Mouse (Mus musculus) heart, adult 18-20 months (tissue): ENCODE results near the gene Rassf6. TPM values are rescaled to one million over a fixed set of nuclear protein-coding genes. Genes with fewer than 3 reads are reported as not detected.

Experiments
- DNase-seq, 2 experiments: peaks; one replicate each; pipeline ENCODE4 v3.0.0; 2021 to 2022; ENCODE audit warnings: mixed read lengths in 1 of 2
- long read RNA-seq, 2 experiments: library from polyadenylated mRNA; stranded (forward); transcript quantifications; one replicate each; pipeline ENCODE4 v2.0.0; 2021
- total RNA-seq, 2 experiments: library from RNA; stranded (reverse); gene quantifications; 2 replicates each; pipeline ENCODE4 v1.2.3; 2021

The Rassf6 gene
- total RNA-seq = under 1 TPM in 1 of 2 experiments, not detected in 1; 0.87 TPM
- long read RNA-seq, experiment 1 = 0 reads
- long read RNA-seq, experiment 2 = 0 reads

DNA sequence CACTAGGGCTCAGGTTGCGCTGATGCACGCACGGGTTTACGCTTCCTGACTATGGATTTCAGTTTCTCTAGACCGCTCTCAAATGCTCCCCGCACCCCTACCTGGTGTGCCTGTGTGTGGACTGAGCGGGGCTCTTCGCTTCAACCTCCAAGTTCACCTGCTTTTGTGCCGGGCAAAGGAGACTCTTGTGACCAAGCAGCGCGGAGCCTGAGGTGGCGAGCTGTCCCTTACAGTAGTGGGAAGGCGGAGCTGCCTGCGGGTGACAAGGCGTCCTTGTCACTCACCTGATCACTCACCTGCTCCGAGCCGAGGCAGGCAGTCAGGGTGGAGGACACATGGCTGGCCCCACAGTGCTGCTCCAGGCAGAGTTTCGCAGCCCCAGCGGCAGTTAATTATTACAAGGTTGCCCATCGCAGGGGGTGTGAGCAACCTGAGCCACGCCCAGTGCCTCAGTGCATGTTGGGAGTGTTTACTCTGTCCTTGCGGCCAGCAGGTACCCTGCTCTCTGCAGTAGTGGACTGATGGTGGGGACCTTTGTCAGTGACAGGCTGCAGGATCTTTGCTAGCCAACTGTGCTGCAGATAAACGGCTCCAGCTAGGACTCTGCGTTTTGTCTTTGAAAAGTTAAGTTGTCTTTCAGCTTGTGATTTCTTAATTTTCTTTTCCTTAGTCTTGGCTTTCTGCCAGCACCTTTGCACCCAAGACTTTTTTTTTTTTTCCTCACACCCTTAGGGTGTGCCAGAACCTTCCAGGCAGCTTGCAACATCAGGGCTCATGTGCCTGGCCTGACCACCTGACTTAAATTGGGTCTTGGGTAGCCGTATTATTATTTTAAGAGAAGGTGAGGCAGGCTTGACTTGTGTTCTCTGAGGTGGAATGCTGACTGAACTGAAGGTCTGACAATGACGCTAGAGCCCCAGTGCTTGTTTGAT, at the start of gene Rassf6:
Gene Rassf6, minus strand, starts transcription at position 372 of the 932 bp plus-strand sequence.
- peak in 1 of 2 experiments; percentile 4 for DNase-seq

DNA sequence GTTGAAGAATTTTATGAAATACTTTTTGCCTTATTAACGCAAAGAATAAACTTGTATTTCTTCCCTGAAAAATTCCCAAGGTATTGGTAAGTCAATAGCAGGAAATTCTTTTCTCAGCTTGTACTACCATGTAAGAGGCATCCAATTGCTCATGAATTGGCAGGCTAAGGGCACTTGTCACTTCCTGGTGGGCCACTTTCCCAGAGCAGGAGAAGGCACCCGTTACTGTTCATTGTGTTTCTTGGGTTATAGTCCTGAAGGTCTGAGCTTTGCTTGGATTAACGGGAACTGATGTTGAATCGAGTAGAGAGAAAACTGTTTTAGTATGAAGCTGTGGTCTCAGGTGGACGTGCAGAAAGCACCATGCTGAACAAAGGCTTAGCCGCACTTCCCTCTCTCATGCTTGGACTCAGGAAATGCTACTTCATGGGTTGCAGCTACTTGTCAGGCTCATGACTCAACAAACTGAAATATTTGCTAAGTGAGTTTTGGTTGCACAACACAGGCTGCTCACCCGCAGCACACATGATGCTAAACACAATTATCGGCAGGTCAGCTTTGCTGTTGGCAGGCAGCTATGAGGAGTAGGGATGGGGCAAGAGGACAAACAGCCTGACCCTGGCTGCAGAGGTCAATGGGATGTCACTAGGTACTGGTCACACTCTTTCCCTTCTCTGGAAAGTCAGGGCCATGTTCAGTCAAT, 49.1 kb upstream of the Rassf6 start:
- DNase-seq = peak; percentile 27 to 35

DNA sequence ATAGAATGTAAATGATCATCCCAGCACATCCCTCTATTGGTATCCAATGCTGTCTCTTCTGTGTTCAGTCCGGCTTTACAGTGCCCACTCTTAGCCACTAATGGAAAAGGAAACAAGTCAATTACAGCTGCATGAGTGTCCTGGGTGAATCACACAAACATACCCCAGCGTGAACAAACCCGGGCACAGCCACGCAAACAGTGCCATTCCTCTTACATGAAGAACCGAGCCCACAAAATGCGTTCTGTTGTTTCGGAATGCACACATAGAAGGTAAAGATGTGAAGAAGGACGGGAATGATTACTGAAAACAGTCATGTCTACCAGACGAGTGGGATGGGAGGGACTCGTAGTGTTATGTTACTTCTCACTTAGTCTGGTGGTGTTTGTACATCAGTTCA, 47.5 kb upstream of the Rassf6 start:
- DNase-seq = no peak

DNA sequence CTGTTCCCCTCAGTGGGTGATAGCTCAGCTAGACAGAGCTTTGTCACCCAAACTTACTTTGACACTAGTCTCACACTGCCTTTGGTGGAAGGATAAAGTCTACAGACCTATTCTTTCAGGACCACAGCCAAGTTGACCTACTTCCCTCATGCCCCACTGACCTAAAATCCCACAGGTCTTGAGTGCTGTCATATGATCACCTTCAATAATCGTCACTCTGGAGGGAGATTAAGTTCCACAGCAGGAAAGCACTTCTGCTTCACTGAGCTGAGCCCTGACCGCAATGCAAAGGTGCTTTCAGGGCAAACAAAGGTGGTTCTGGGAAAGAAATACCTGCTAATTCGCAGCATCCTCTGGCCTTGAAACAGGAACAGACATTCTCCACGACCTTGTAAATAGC, 44.5 kb upstream of the Rassf6 start:
- DNase-seq = no peak

- DNase-seq = peak; percentile 29 to 38
Measured at GRCm38 (mm10) chr5:90681842-90682241, 41.4 kb upstream of the Rassf6 start.

GRCm38 (mm10) chr5:90677560-90677959, 37.1 kb upstream of the Rassf6 start:
- DNase-seq = no peak

GRCm38 (mm10) chr5:90661852-90662251, 21.4 kb upstream of the Rassf6 start:
- DNase-seq = no peak

GRCm38 (mm10) chr5:90661436-90661835, 21.0 kb upstream of the Rassf6 start:
- DNase-seq = peak; percentile 51 to 84

DNA sequence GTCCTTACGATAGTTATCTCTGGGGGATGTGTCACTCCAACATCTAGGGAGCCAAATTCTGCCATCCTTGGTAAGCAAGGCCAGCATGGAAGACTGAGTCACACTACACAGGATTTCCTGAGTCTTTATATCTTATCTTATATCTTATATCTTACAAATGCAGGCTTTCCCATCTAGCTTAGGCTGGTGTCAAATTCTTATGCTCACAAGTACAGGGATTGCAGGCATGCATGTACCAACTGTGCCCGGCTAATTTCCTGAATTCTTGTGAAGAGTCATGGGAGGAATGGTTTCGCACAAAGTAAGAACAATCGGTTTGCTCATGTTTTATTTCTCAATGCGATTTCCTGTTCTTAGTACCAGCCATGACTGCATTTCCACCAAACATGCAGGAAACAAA, 20.0 kb upstream of the Rassf6 start:
- DNase-seq = no peak

GRCm38 (mm10) chr5:90656681-90657080, 16.2 kb upstream of the Rassf6 start:
- no peak for DNase-seq

GRCm38 (mm10) chr5:90655891-90656290, 15.4 kb upstream of the Rassf6 start:
- DNase-seq = no peak

- DNase-seq = no peak
Measured at GRCm38 (mm10) chr5:90654798-90655197, 14.3 kb upstream of the Rassf6 start.

DNA sequence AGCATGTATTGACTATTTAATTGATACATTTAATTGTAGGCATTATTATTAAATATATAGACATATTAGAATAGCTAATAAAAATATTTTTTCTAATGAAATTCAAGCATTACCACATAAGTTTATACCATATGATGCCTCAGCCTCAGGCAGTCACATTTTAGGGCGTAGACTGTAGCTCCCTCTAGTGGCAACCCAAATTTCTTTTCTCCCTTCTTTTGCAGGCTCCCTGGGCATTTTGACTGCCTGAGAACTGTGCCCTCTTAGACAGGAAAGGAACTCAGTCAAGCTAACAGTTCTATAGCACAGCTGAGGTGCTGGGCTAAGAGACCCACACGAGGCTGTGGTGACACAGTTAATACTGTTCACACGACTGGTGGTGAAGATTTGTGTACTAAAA, 12.3 kb upstream of the Rassf6 start:
- peak; percentile 42 to 76 for DNase-seq

- no peak for DNase-seq
Measured at GRCm38 (mm10) chr5:90650466-90651150, 10.2 kb upstream of the Rassf6 start.

DNA sequence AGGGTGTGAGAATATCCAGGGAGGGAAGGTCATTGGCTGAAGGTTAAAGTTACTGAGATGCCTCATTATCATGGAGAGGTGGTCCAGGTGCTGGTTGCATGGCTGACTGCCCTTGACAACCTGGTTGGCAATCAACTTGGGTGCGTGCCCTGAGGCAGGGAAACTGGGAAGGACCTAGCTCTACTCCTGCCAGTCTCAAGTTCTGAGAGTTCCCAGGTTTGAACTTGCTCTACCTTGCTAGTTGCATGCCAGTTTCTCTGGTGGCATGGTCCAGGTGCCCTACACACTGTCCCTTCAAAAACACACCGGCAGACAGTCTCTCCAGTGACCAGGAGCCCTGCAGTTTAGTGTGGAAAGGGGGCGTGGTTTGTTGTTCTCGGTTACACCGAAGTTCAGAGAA, 7.0 kb upstream of the Rassf6 start:
- DNase-seq = no peak

DNA sequence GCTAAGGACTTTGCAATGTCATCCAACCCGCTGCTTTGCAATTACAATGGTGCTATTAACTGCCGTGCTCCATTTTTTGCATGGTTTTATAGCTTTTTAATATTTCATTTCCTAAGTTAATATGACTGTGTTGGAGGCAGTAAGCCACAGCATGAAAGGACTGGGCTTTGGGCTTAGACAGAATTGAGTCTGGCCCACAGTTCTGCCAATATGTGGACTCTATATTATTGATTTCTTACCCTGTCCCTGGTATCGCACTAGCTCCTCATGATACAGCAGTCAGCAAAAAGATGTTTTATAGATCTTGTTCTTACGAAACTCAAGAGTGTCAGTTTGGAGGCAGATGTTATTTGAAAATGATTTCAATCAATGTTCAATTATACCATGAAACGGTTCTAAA, 5.9 kb upstream of the Rassf6 start:
- DNase-seq = no peak

- no peak for DNase-seq
Measured at GRCm38 (mm10) chr5:90645579-90645978, 5.1 kb upstream of the Rassf6 start.

DNA sequence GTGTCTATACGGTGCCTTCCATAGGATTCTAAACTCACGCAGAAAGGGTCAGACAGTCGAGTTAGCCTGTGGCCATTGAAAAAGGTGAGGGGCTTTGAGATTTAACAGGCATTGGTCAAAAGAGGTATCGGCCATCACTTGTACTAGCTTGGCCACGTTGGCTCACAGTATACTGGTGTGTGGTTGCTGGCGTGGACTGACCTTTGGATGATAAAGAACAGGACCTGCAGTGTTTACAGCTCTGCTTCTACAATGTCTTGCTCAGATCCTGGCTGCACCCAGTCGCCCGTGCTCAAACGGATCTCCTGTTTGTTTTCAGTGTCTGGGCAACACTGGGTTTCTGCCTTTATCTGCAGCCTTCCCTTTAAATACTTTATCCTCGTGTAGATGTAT, 757 bp upstream of the Rassf6 start:
- no peak for DNase-seq

- no peak for DNase-seq
Measured at GRCm38 (mm10) chr5:90634885-90635284, 5.6 kb downstream of the Rassf6 start.

DNA sequence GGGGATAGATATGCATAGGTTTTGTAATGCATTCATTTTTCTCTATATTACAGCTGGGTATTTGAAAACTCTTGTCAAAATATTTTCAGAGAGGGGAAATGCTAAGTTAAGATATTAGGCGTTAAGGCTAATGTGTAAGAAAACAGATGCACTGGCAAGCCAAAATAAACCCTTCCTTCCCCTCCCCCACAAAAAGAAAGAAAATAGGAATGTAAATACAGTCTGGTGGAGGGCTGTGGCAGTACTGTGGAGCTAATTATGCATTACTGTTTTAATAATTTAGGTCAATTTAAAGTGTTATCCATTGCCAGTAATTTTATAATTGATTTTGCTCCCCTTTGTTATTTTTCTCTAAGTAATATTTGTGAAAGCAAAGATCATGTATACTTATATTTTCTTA, 11.9 kb downstream of the Rassf6 start:
- DNase-seq = no peak

DNA sequence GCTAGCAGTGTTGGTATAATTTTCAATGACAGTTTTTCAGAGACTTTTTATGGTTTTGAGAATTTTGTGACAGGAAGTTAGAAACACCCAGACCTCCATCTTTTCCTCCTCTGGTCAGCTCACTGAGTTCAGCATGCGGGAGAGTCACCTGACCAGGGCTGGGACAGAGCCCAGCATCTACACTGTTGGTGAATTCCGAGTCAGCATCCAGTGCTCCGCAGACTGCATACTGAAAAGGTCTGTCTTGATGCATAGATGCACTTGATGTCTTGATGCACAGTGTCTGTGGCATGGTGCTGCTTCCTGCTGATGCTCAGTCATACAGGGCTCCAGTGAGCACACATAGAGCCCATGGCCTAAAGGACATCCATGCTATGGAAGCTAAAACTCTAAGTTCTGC, 12.4 kb downstream of the Rassf6 start:
- DNase-seq = no peak

GRCm38 (mm10) chr5:90627423-90627822, 13.0 kb downstream of the Rassf6 start:
- DNase-seq = no peak
